Mouse (Mus musculus) forebrain, embryonic 14.5 days (tissue): ENCODE results near the gene Meltf. TPM values are rescaled to one million over a fixed set of nuclear protein-coding genes. Genes with fewer than 3 reads are reported as not detected.

Experiments used
- ATAC-seq: fragments of 200-750 bp; cut with Nextera tagmentation; 2 replicates; pipeline ENCODE4 v1.8.0; 2017; ENCODE audit warnings: mild to moderate bottlenecking, moderate library complexity
- DNase-seq: peaks from one replicate; pipeline ENCODE4 v3.0.0-alpha.2; 2015; ENCODE audit warnings: low spot score
- H3K27ac ChIP-seq: fragments of 300-500 bp; sonication (generic); 2 replicates; pipeline ENCODE4 v1.5.1; 2014; ENCODE audit warnings: low read depth, mild to moderate bottlenecking, control low read depth, low read length, moderate library complexity
- H3K27me3 ChIP-seq: fragments of 300-500 bp; sonication (generic); replicated peaks from 2 replicates; pipeline ENCODE4 v1.6.1; 2014; ENCODE audit warnings: low read length, control low read depth, mixed read lengths; ENCODE audit not compliant: control insufficient read depth, insufficient read depth
- H3K36me3 ChIP-seq: fragments of 300-500 bp; sonication (generic); 2 replicates; pipeline ENCODE4 v1.6.1; 2014; ENCODE audit warnings: low read length, control low read depth; ENCODE audit not compliant: control insufficient read depth, insufficient read depth
- H3K4me1 ChIP-seq: fragments of 300-500 bp; sonication (generic); 2 replicates; pipeline ENCODE4 v1.6.1; 2014; ENCODE audit warnings: antibody characterized with exemption, low read length, control low read depth; ENCODE audit not compliant: control insufficient read depth, insufficient read depth
- H3K4me2 ChIP-seq: fragments of 300-500 bp; sonication (generic); 2 replicates; pipeline ENCODE4 v1.6.1; 2014; ENCODE audit warnings: mild to moderate bottlenecking, control low read depth, low read length
- H3K4me3 ChIP-seq: fragments of 300-500 bp; sonication (generic); 2 replicates; pipeline ENCODE4 v1.5.1; 2014; ENCODE audit warnings: low read depth, low read length, control low read depth
- H3K9ac ChIP-seq: fragments of 300-500 bp; sonication (generic); 2 replicates; pipeline ENCODE4 v1.6.1; 2014; ENCODE audit warnings: mild to moderate bottlenecking, low read length, control low read depth, moderate library complexity
- H3K9me3 ChIP-seq: fragments of 300-500 bp; sonication (generic); replicated peaks from 2 replicates; pipeline ENCODE4 v1.6.1; 2016; ENCODE audit warnings: low read length, control low read depth, mixed read lengths; ENCODE audit not compliant: control insufficient read depth
- WGBS: fragments of 180-500 bp; shearing (Covaris S2); extraction: QIAGEN DNeasy Blood & Tissue Kit; methylation state at CpG from one replicate; pipeline ENCODE4 v1.1.7; 2014; 5-methylcytosine and 5-hydroxymethylcytosine counted together
- polyA plus RNA-seq: library from polyadenylated mRNA; unstranded; fragments of >200 nt; fragmentation: Nextera tagmentation; extraction: Ambion mirVana; gene quantifications from 2 replicates; pipeline ENCODE4 v1.2.1, GENCODE M21; 2014

The Meltf gene
- polyA plus RNA-seq, 1 experiment from 2014 or later, result 0.04 TPM

GRCm38 (mm10) chr16:31903239-31903638 is 24.6 kb downstream of the Meltf start:
- Histone ChIP-seq H3K9ac (no peak overlapping the region), H3K9me3 (no peaks in the 10 kb centered on the region; the same call in 1 of the 2 replicates), H3K4me3 (no peak overlapping the region), H3K4me2 (no peak overlapping the region), H3K36me3 (no peaks in the 10 kb centered on the region), H3K4me1 (no peaks in the 10 kb centered on the region; the same call in 1 of the 2 replicates), H3K27me3 (no peaks in the 10 kb centered on the region), H3K27ac (no peak overlapping the region)
- 91% methylated on average over 8 of the region's 8 CpGs for WGBS
- ATAC-seq (no peak), DNase-seq (no peak)

DNA sequence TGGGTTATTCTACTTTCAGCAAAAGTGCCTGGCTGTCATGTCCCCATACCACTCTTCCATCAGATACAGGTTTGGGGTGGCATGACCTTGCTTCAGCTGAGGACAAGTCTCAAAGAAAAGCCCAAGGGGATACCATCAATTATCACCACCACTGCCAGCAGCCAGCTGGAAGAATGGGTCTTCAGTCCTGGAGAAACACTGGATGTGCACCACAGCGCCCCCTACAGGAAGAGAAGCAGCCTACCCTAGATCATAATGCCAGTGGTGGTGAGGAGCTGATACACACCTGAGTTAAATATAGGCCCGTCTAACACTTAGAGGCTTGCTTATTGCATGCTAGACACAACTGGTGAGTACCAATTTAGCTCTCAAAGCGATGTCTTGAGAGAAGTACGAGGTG is 26.7 kb downstream of the Meltf start:
- H3K4me2 ChIP-seq, result no peak overlapping the region
- no peak overlapping the region for H3K4me3 ChIP-seq
- no peaks in the 10 kb centered on the region for H3K36me3 ChIP-seq
- H3K27ac ChIP-seq, result no peak overlapping the region
- WGBS, result 74% methylated on average over 4 of the region's 4 CpGs
- H3K9ac ChIP-seq, result no peak overlapping the region
- H3K27me3 ChIP-seq, result no peaks in the 10 kb centered on the region
- H3K4me1 ChIP-seq, result no peaks in the 10 kb centered on the region
- no peak for DNase-seq
- no peaks in the 10 kb centered on the region for H3K9me3 ChIP-seq
- ATAC-seq, result no peak

GRCm38 (mm10) chr16:31905891-31906825 is 27.5 kb downstream of the Meltf start:
- no peak for DNase-seq
- Histone ChIP-seq H3K4me1 (no peaks in the 10 kb centered on the region), H3K27me3 (no peaks in the 10 kb centered on the region), H3K36me3 (no peaks in the 10 kb centered on the region), H3K27ac (no peak overlapping the region), H3K9me3 (no peaks in the 10 kb centered on the region), H3K4me2 (0 out of 2 replicates have a peak overlapping the region, but pooled peaks have one; percentile 8), H3K9ac (no peak overlapping the region), H3K4me3 (no peak overlapping the region)
- ATAC-seq, result no peak
- 29% methylated on average over 20 of the region's 20 CpGs for WGBS

GRCm38 (mm10) chr16:31906896-31907295 is 28.3 kb downstream of the Meltf start:
- no peaks in the 10 kb centered on the region for H3K4me1 ChIP-seq
- no peak overlapping the region for H3K9ac ChIP-seq
- H3K9me3 ChIP-seq, result no peaks in the 10 kb centered on the region
- H3K27me3 ChIP-seq, result no peaks in the 10 kb centered on the region
- H3K27ac ChIP-seq, result no peak overlapping the region
- no peak for DNase-seq
- WGBS, result 20% methylated on average over 9 of the region's 9 CpGs
- no peak for ATAC-seq
- H3K4me3 ChIP-seq, result no peak overlapping the region
- H3K4me2 ChIP-seq, result 0 out of 2 replicates have a peak overlapping the region, but pooled peaks have one; percentile 8
- H3K36me3 ChIP-seq, result no peaks in the 10 kb centered on the region

DNA sequence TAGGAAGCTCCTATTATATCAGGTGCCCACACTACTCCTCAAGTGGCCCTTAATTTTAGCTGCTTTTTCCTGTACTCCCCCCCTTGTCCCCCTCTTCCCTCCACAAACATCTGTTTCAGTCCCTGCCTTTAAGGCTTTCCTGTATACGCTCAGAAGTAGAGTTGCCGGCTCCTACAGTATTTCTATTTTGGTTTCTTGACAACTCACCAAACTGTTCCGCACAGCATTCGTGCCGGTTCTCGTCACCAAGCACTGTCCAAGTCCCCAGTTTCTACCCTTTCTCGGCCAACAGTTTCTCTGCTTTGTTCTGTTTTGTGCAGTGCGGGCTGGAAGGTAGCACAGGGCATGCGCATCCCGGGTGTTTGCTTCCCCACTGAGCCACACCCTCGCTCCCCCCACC is 30.3 kb downstream of the Meltf start:
- Histone ChIP-seq H3K9me3 (no peaks in the 10 kb centered on the region), H3K4me1 (no peaks in the 10 kb centered on the region), H3K27me3 (no peaks in the 10 kb centered on the region), H3K4me2 (no peak overlapping the region), H3K4me3 (no peak overlapping the region), H3K36me3 (no peaks in the 10 kb centered on the region), H3K27ac (no peak overlapping the region), H3K9ac (no peak overlapping the region)
- 61% methylated on average over 11 of the region's 11 CpGs for WGBS
- ATAC-seq (no peak), DNase-seq (no peak)

DNA sequence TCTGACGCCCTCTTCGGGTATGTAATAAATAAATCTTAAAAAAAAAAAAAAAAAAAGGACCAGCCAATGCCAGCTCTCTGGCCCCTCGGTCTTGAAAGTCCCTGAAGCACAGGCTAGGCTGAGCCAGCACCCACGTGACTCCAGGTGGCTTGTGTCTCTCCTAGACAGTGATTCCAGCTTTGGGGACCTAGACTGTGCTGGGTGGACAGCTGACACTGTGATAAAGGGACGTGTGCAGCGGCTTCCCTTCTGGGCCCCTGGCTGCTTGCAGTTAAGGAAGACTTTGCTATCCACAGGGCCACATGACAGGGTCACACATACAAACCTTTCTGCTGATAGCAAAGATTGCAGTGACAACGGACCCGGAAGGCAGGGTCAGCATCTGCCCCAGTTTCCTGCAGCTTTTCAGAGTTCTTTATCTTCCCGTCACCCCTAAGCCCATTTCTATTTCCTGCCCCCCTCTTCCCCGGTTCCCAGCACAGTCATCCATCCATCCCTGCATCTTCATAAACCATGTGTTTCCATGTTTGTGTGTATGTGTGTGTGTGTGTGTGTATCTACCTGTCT is 31.8 kb downstream of the Meltf start:
- Histone ChIP-seq H3K27me3 (no peaks in the 10 kb centered on the region), H3K9me3 (no peaks in the 10 kb centered on the region), H3K4me2 (no peak overlapping the region), H3K9ac (no peak overlapping the region), H3K4me3 (no peak overlapping the region), H3K36me3 (no peaks in the 10 kb centered on the region), H3K4me1 (no peaks in the 10 kb centered on the region), H3K27ac (no peak overlapping the region)
- 84% methylated on average over 10 of the region's 10 CpGs for whole genome bisulfite sequencing
- ATAC-seq, result no peak
- DNase-seq, result no peak

GRCm38 (mm10) chr16:31917776-31918175 is 39.2 kb downstream of the Meltf start:
- H3K9me3 ChIP-seq, result no peaks in the 10 kb centered on the region
- WGBS, result 87% methylated on average over 11 of the region's 11 CpGs
- H3K36me3 ChIP-seq, result no peaks in the 10 kb centered on the region
- no peaks in the 10 kb centered on the region for H3K4me1 ChIP-seq
- no peak overlapping the region for H3K4me2 ChIP-seq
- H3K4me3 ChIP-seq, result no peak overlapping the region
- DNase-seq (no peak), ATAC-seq (no peak)
- H3K27ac ChIP-seq, result no peak overlapping the region
- H3K9ac ChIP-seq, result no peak overlapping the region
- no peaks in the 10 kb centered on the region for H3K27me3 ChIP-seq

DNA sequence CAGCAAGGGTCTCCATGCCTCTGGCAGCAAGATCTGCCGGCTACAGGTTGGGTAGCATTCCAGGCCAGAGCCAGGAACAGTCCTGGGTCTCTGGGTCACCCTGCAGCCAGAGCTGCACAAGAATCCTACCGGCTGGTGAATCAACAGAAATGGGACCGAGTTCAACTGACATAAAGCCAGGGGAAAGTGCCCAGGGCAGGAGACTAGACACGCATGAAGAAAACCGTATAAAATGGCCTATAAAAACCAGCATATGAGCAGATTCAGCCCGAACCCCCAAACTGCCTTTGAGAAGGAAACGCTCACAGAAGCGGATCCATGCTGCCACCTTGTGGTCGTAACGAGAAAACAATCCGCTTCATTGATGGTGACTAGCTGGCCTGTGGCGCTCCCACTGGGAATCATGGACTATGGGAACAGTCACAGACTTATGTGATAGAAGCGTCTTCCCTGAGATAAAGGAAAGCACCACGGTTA is 39.7 kb downstream of the Meltf start:
- H3K9ac ChIP-seq, result peak overlapping the region; percentile 42
- DNase-seq (peak; percentile 95), ATAC-seq (peak; percentile 70)
- no peaks in the 10 kb centered on the region for H3K4me1 ChIP-seq
- H3K4me3 ChIP-seq, result no peak overlapping the region
- H3K9me3 ChIP-seq, result no peaks in the 10 kb centered on the region
- peak overlapping the region; percentile 22; the same call in 1 of the 2 replicates for H3K4me2 ChIP-seq
- H3K27ac ChIP-seq, result no peak overlapping the region
- H3K27me3 ChIP-seq, result no peaks in the 10 kb centered on the region
- WGBS, result 5% methylated on average over 14 of the region's 14 CpGs
- no peaks in the 10 kb centered on the region for H3K36me3 ChIP-seq

- no peaks in the 10 kb centered on the region for H3K27me3 ChIP-seq
- ATAC-seq (no peak), DNase-seq (no peak)
- no peak overlapping the region for H3K4me2 ChIP-seq
- H3K27ac ChIP-seq, result no peak overlapping the region
- H3K4me3 ChIP-seq, result no peak overlapping the region
- no peaks in the 10 kb centered on the region for H3K9me3 ChIP-seq
- 84% methylated on average over 6 of the region's 6 CpGs for WGBS
- H3K4me1 ChIP-seq, result no peaks in the 10 kb centered on the region
- no peak overlapping the region for H3K9ac ChIP-seq
- H3K36me3 ChIP-seq, result no peaks in the 10 kb centered on the region
Measured at GRCm38 (mm10) chr16:31924368-31924767, 45.8 kb downstream of the Meltf start.
